ENCODE assay signal across 7 mouse cellular contexts in genomic region chr2:165653001-165653921, GRCm38 (mm10). TPM values are rescaled to one million over a fixed set of nuclear protein-coding genes. Genes with fewer than 3 reads are reported as not detected.
DNase-seq lines count a peak whose midpoint lies in the region; ATAC-seq and TF ChIP-seq lines count a peak whose summit lies in the region.

No protein-coding gene starts in this region.

- no peak overlapping the region for H3K9ac ChIP-seq in embryonic facial prominence, embryonic 12.5 days
- H3K9ac ChIP-seq in heart, postnatal 0 days (replicated peaks; ENCODE audit: low read depth, low read length): no peak overlapping the region
- no peak overlapping the region for H3K9ac ChIP-seq in kidney, postnatal 0 days (ENCODE audit: low read depth, low read length)
- H3K9ac ChIP-seq in midbrain, embryonic 14.5 days (replicated peaks; ENCODE audit: low read length): no peak overlapping the region

- 22% methylated on average over 14 of the region's 14 CpGs for WGBS in embryonic facial prominence, embryonic 12.5 days
- WGBS in heart, postnatal 0 days: 29% methylated on average over 14 of the region's 14 CpGs
- 20% methylated on average over 14 of the region's 14 CpGs for WGBS in kidney, postnatal 0 days
- 46% methylated on average over 14 of the region's 14 CpGs for WGBS in midbrain, embryonic 14.5 days

- H3K9me3 ChIP-seq in embryonic facial prominence, embryonic 12.5 days: no peaks in the 10 kb centered on the region
- H3K9me3 ChIP-seq in heart, postnatal 0 days (replicated peaks; ENCODE audit: control insufficient read depth, low read length): no peaks in the 10 kb centered on the region
- H3K9me3 ChIP-seq in kidney, postnatal 0 days (replicated peaks; ENCODE audit: low read length): no peaks in the 10 kb centered on the region
- H3K9me3 ChIP-seq in midbrain, embryonic 14.5 days (ENCODE audit: control insufficient read depth, low read length): no peaks in the 10 kb centered on the region

- peak; percentile 25; the same call in 1 of the 2 replicates for ATAC-seq in embryonic facial prominence, embryonic 12.5 days (ENCODE audit: insufficient number of reproducible peaks, insufficient read depth, low FRiP score, low TSS enrichment)
- peak; percentile 44; the same call in 1 of the 2 replicates for ATAC-seq in heart, postnatal 0 days (ENCODE audit: insufficient read depth, low read depth)
- peak; percentile 63; the same call in 1 of the 2 replicates for ATAC-seq in kidney, postnatal 0 days (replicated peaks; ENCODE audit: low FRiP score, low read depth)
- peak; percentile 53; the same call in 1 of the 2 replicates for ATAC-seq in midbrain, embryonic 14.5 days (ENCODE audit: low FRiP score, low TSS enrichment)

- no peak overlapping the region for H3K4me3 ChIP-seq in embryonic facial prominence, embryonic 12.5 days
- no peak overlapping the region for H3K4me3 ChIP-seq in heart, postnatal 0 days (ENCODE audit: low read depth, low read length)
- H3K4me3 ChIP-seq in kidney, postnatal 0 days (replicated peaks; ENCODE audit: low read depth, low read length): no peak overlapping the region
- H3K4me3 ChIP-seq in midbrain, embryonic 14.5 days (replicated peaks; ENCODE audit: low read depth, low read length): no peak overlapping the region

- TF ChIP-seq EP300 in heart, postnatal 0 days (IDR thresholded peaks at IDR 0.05; ENCODE audit: low read depth): no peak

- 0 out of 2 replicates have a peak overlapping the region, but pooled peaks have one; percentile 12 for H3K4me2 ChIP-seq in embryonic facial prominence, embryonic 12.5 days (replicated peaks)
- no peak overlapping the region for H3K4me2 ChIP-seq in heart, postnatal 0 days (ENCODE audit: low read depth, low read length)
- H3K4me2 ChIP-seq in kidney, postnatal 0 days (ENCODE audit: low read length): no peak overlapping the region
- no peak overlapping the region for H3K4me2 ChIP-seq in midbrain, embryonic 14.5 days (ENCODE audit: low read length)

- no peaks in the 10 kb centered on the region for H3K36me3 ChIP-seq in embryonic facial prominence, embryonic 12.5 days
- no peaks in the 10 kb centered on the region for H3K36me3 ChIP-seq in heart, postnatal 0 days (replicated peaks; ENCODE audit: control insufficient read depth, insufficient read depth, low read length)
- H3K36me3 ChIP-seq in kidney, postnatal 0 days (ENCODE audit: insufficient read depth, low read length): no peaks in the 10 kb centered on the region
- no peaks in the 10 kb centered on the region for H3K36me3 ChIP-seq in midbrain, embryonic 14.5 days (ENCODE audit: control insufficient read depth, insufficient read depth, low read length)

- H3K27me3 ChIP-seq in embryonic facial prominence, embryonic 12.5 days: no peaks in the 10 kb centered on the region
- peaks cover 10% of the 10 kb centered on the region; the same call in 1 of the 2 replicates for H3K27me3 ChIP-seq in heart, postnatal 0 days (ENCODE audit: control insufficient read depth, insufficient read depth, low read length)
- no peaks in the 10 kb centered on the region for H3K27me3 ChIP-seq in kidney, postnatal 0 days (ENCODE audit: insufficient read depth, low read length)
- H3K27me3 ChIP-seq in midbrain, embryonic 14.5 days (ENCODE audit: control insufficient read depth, insufficient read depth, low read length): no peaks in the 10 kb centered on the region

- peak; percentile 65 for DNase-seq in T-cell, adult 2 months (ENCODE audit: low spot score)
- DNase-seq in heart, postnatal 0 days (ENCODE audit: low spot score): no peak
- peak; percentile 65 for DNase-seq in kidney, postnatal 0 days (ENCODE audit: low spot score)
- DNase-seq in midbrain, embryonic 14.5 days: peak; percentile 65
- peak; percentile 77 for DNase-seq in thymus, postnatal 14 days
- DNase-seq in frontal cortex, postnatal 10 days (ENCODE audit: low spot score in 2 of 2): no peak

- peak overlapping the region; percentile 18 for H3K27ac ChIP-seq in embryonic facial prominence, embryonic 12.5 days
- H3K27ac ChIP-seq in heart, postnatal 0 days (ENCODE audit: low read depth): no peak overlapping the region
- H3K27ac ChIP-seq in kidney, postnatal 0 days: no peak overlapping the region
- 0 out of 2 replicates have a peak overlapping the region, but pooled peaks have one; percentile 13 for H3K27ac ChIP-seq in midbrain, embryonic 14.5 days (replicated peaks; ENCODE audit: low read depth, low read length)

- TF ChIP-seq CTCF in heart, postnatal 0 days (IDR thresholded peaks at IDR 0.05; ENCODE audit: low read depth): no peak
- no peak for TF ChIP-seq CTCF in kidney, postnatal 0 days (IDR thresholded peaks at IDR 0.05; ENCODE audit: low read depth)

- peaks cover 58% of the 10 kb centered on the region for H3K4me1 ChIP-seq in embryonic facial prominence, embryonic 12.5 days
- H3K4me1 ChIP-seq in heart, postnatal 0 days (ENCODE audit: control insufficient read depth, insufficient read depth): peaks cover 7% of the 10 kb centered on the region; the same call in 1 of the 2 replicates
- H3K4me1 ChIP-seq in kidney, postnatal 0 days (replicated peaks; ENCODE audit: insufficient read depth, low read length): peaks cover 16% of the 10 kb centered on the region
- H3K4me1 ChIP-seq in midbrain, embryonic 14.5 days (ENCODE audit: control insufficient read depth, insufficient read depth, low read length): peaks cover 24% of the 10 kb centered on the region

RNA-seq across cellular contexts. Expression of gene Eya2, which starts 58.4 kb away (rescaled TPM):
- 22.5 and 23.5 TPM in 2 replicates for polyA plus RNA-seq in embryonic facial prominence, embryonic 12.5 days (2016; fragmentation: Nextera tagmentation; extraction: Ambion mirVana)
- total RNA-seq in heart, postnatal 0 days (2014; rRNA removed; ENCODE audit: low replicate concordance): 0.95 and 3.2 TPM in 2 replicates
- polyA plus RNA-seq in heart, postnatal 0 days (2015; fragmentation: Nextera tagmentation; extraction: Ambion mirVana): 0.96 and 1.1 TPM in 2 replicates
- 6.3 and 8.0 TPM in 2 replicates for polyA plus RNA-seq in kidney, postnatal 0 days (2015; fragmentation: Nextera tagmentation; extraction: Ambion mirVana)
- polyA plus RNA-seq in midbrain, embryonic 14.5 days (2014; fragmentation: Nextera tagmentation; extraction: Ambion mirVana): 3.2 and 3.9 TPM in 2 replicates

Comparison
In these comparisons a context has a peak if more than half of its experiments do, and no peak if none do; other contexts are left out.
1. DNase-seq: peak in T-cell, adult 2 months (single experiment), kidney, postnatal 0 days (single experiment), midbrain, embryonic 14.5 days (single experiment) and thymus, postnatal 14 days (single experiment); none in heart, postnatal 0 days (single experiment) and frontal cortex, postnatal 10 days (0 of 2).
2. H3K27ac ChIP-seq: peak in embryonic facial prominence, embryonic 12.5 days (single experiment) and midbrain, embryonic 14.5 days (single experiment); none in heart, postnatal 0 days (single experiment) and kidney, postnatal 0 days (single experiment).
3. Peak in every context shown above with its lines, with median percentiles within 50 percentile points of each other: ATAC-seq.